Mouse (Mus musculus) embryonic facial prominence, embryonic 15.5 days (tissue): ENCODE measurements around the gene Rpl27. TPM values are rescaled to one million over a fixed set of nuclear protein-coding genes. Genes with fewer than 3 reads are reported as not detected.
"Not testable (repeated sequence)": the region's sequence is repeated elsewhere in the genome, so short reads cannot be mapped to it uniquely, and the experiment has no call there.

Experiments
- ATAC-seq: fragments of 200-750 bp; cut with Nextera tagmentation; 2 replicates; pipeline ENCODE4 v1.8.0; 2017; ENCODE audit warnings: low read depth, moderate TSS enrichment; ENCODE audit not compliant: insufficient number of reproducible peaks, low FRiP score, low TSS enrichment
- H3K27ac ChIP-seq: fragments of 300-500 bp; sonication (generic); replicated peaks from 2 replicates; pipeline ENCODE4 v1.5.1; 2015; ENCODE audit warnings: mild to moderate bottlenecking, inconsistent platforms
- H3K27me3 ChIP-seq: fragments of 300-500 bp; sonication (generic); 2 replicates; pipeline ENCODE4 v1.6.1; 2015; ENCODE audit warnings: inconsistent platforms
- H3K36me3 ChIP-seq: fragments of 300-500 bp; sonication (generic); 2 replicates; pipeline ENCODE4 v1.6.1; 2015; ENCODE audit warnings: mild to moderate bottlenecking, inconsistent platforms
- H3K4me1 ChIP-seq: fragments of 300-500 bp; sonication (generic); 2 replicates; pipeline ENCODE4 v1.6.1; 2015; ENCODE audit warnings: inconsistent platforms
- H3K4me2 ChIP-seq: fragments of 300-500 bp; sonication (generic); replicated peaks from 2 replicates; pipeline ENCODE4 v1.6.1; 2015; ENCODE audit warnings: mild to moderate bottlenecking, inconsistent platforms
- H3K4me3 ChIP-seq: fragments of 300-500 bp; sonication (generic); replicated peaks from 2 replicates; pipeline ENCODE4 v1.5.1; 2015; ENCODE audit warnings: mild to moderate bottlenecking, inconsistent platforms
- H3K9ac ChIP-seq: fragments of 300-500 bp; sonication (generic); 2 replicates; pipeline ENCODE4 v1.6.1; 2015; ENCODE audit warnings: inconsistent platforms
- H3K9me3 ChIP-seq: fragments of 300-500 bp; sonication (generic); replicated peaks from 2 replicates; pipeline ENCODE4 v1.6.1; 2016; ENCODE audit warnings: inconsistent platforms
- WGBS: fragments of 180-500 bp; shearing (Covaris S2); methylation state at CpG from one replicate; pipeline ENCODE4 v1.1.7; 2015; 5-methylcytosine and 5-hydroxymethylcytosine counted together
- polyA plus RNA-seq: library from polyadenylated mRNA; unstranded; fragments of >200 nt; fragmentation: Nextera tagmentation; extraction: Ambion mirVana; gene quantifications from 2 replicates; pipeline ENCODE4 v1.2.1, GENCODE M21; 2015

The Rpl27 gene
- polyA plus RNA-seq, 1 experiment from 2014 or later = 328 TPM

- peaks cover 30% of the 10 kb centered on the region for H3K4me1 ChIP-seq
- peak overlapping the region; percentile 89 for H3K4me3 ChIP-seq
- H3K4me2 ChIP-seq = peak overlapping the region; percentile 90
- no peaks in the 10 kb centered on the region for H3K9me3 ChIP-seq
- H3K9ac ChIP-seq = no peak overlapping the region
- H3K36me3 ChIP-seq = peaks cover 19% of the 10 kb centered on the region
- no peaks in the 10 kb centered on the region for H3K27me3 ChIP-seq
- WGBS = 44% methylated on average over 8 of the region's 8 CpGs
- H3K27ac ChIP-seq = no peak overlapping the region
- ATAC-seq = no peak
These were observed 15.9 kb upstream of the Rpl27 start for GRCm38 (mm10) chr11:101426165-101426564.

- Histone ChIP-seq H3K27me3 (no peaks in the 10 kb centered on the region), H3K4me3 (no peak overlapping the region), H3K36me3 (peaks cover 66% of the 10 kb centered on the region), H3K4me1 (peaks cover 8% of the 10 kb centered on the region), H3K4me2 (no peak overlapping the region), H3K9me3 (no peaks in the 10 kb centered on the region), H3K9ac (no peak overlapping the region), H3K27ac (no peak overlapping the region)
- ATAC-seq = no peak
- WGBS = 91% methylated on average over 9 of the region's 9 CpGs
These were observed 10.8 kb upstream of the Rpl27 start for GRCm38 (mm10) chr11:101431327-101431726.

- no peaks in the 10 kb centered on the region for H3K4me1 ChIP-seq
- H3K36me3 ChIP-seq = peaks cover 66% of the 10 kb centered on the region
- no peaks in the 10 kb centered on the region for H3K27me3 ChIP-seq
- no peak overlapping the region for H3K9ac ChIP-seq
- WGBS = 89% methylated on average over 13 of the region's 13 CpGs
- H3K27ac ChIP-seq = no peak overlapping the region
- no peak for ATAC-seq
- H3K4me3 ChIP-seq = no peak overlapping the region
- H3K9me3 ChIP-seq = no peaks in the 10 kb centered on the region
- no peak overlapping the region for H3K4me2 ChIP-seq
These were observed 8.7 kb upstream of the Rpl27 start for GRCm38 (mm10) chr11:101433396-101433795.

GRCm38 (mm10) chr11:101435831-101436230 lies 6.3 kb upstream of the Rpl27 start:
- no peak overlapping the region for H3K4me3 ChIP-seq
- H3K36me3 ChIP-seq = peaks cover 50% of the 10 kb centered on the region
- no peaks in the 10 kb centered on the region for H3K27me3 ChIP-seq
- no peak overlapping the region for H3K27ac ChIP-seq
- H3K4me2 ChIP-seq = no peak overlapping the region
- 0 out of 2 replicates have a peak, but pooled peaks have one; percentile 9 for ATAC-seq
- 84% methylated on average over 4 of the region's 4 CpGs for WGBS
- no peaks in the 10 kb centered on the region for H3K4me1 ChIP-seq
- no peaks in the 10 kb centered on the region for H3K9me3 ChIP-seq
- H3K9ac ChIP-seq = no peak overlapping the region

- ATAC-seq = no peak
- 84% methylated on average over 4 of the region's 4 CpGs for WGBS
- H3K9ac ChIP-seq = no peak overlapping the region
These were observed 5.2 kb upstream of the Rpl27 start for GRCm38 (mm10) chr11:101436916-101437315.

GRCm38 (mm10) chr11:101438006-101438405 lies 4.1 kb upstream of the Rpl27 start:
- 52% methylated on average over 3 of the region's 3 CpGs for WGBS
- not testable (repeated sequence) for H3K4me3 ChIP-seq, H3K4me2 ChIP-seq, H3K9ac ChIP-seq, ATAC-seq, H3K27me3 ChIP-seq, H3K9me3 ChIP-seq, H3K4me1 ChIP-seq, H3K27ac ChIP-seq
- peaks cover 30% of the 10 kb centered on the region for H3K36me3 ChIP-seq

More at GRCm38 (mm10) chr11:101436916-101437315, 5.2 kb upstream of the Rpl27 start:
- peaks cover 39% of the 10 kb centered on the region for H3K36me3 ChIP-seq
- no peak overlapping the region for H3K4me2 ChIP-seq
- no peak overlapping the region for H3K4me3 ChIP-seq
- no peaks in the 10 kb centered on the region for H3K4me1 ChIP-seq
- H3K27ac ChIP-seq = no peak overlapping the region
- no peaks in the 10 kb centered on the region for H3K9me3 ChIP-seq
- H3K27me3 ChIP-seq = no peaks in the 10 kb centered on the region

GRCm38 (mm10) chr11:101441450-101442126 lies 510 bp upstream of the Rpl27 start:
- Histone ChIP-seq H3K36me3 (peaks cover 24% of the 10 kb centered on the region), H3K4me3 (peak overlapping the region; percentile 79), H3K4me2 (peak overlapping the region; percentile 43), H3K4me1 (peaks cover 16% of the 10 kb centered on the region)
- H3K9ac ChIP-seq, H3K27me3 ChIP-seq, ATAC-seq, H3K9me3 ChIP-seq, H3K27ac ChIP-seq: not testable (repeated sequence)
- 39% methylated on average over 14 of the region's 15 CpGs for WGBS

GRCm38 (mm10) chr11:101442760-101443159 lies 662 bp downstream of the Rpl27 start:
- H3K4me3 ChIP-seq = peak overlapping the region; percentile 79
- peak overlapping the region; percentile 56 for H3K9ac ChIP-seq
- no peaks in the 10 kb centered on the region for H3K27me3 ChIP-seq
- peak overlapping the region; percentile 92 for H3K27ac ChIP-seq
- H3K4me2 ChIP-seq = peak overlapping the region; percentile 53
- H3K9me3 ChIP-seq = no peaks in the 10 kb centered on the region
- 0% methylated on average over 14 of the region's 14 CpGs for WGBS
- no peak for ATAC-seq
- H3K4me1 ChIP-seq = peaks cover 16% of the 10 kb centered on the region
- H3K36me3 ChIP-seq = peaks cover 24% of the 10 kb centered on the region

GRCm38 (mm10) chr11:101446319-101446718 lies 4.2 kb downstream of the Rpl27 start:
- no peak for ATAC-seq
- Histone ChIP-seq H3K36me3 (peaks cover 24% of the 10 kb centered on the region), H3K9me3 (no peaks in the 10 kb centered on the region), H3K27me3 (no peaks in the 10 kb centered on the region), H3K4me3 (no peak overlapping the region), H3K4me1 (peaks cover 30% of the 10 kb centered on the region), H3K4me2 (no peak overlapping the region), H3K9ac (no peak overlapping the region), H3K27ac (no peak overlapping the region)
- WGBS = 100% methylated on average over 1 of the region's 1 CpGs

GRCm38 (mm10) chr11:101446860-101447259 lies 4.8 kb downstream of the Rpl27 start:
- 92% methylated on average over 8 of the region's 8 CpGs for WGBS
- H3K9me3 ChIP-seq, H3K27me3 ChIP-seq, H3K27ac ChIP-seq, H3K4me3 ChIP-seq, H3K9ac ChIP-seq, H3K4me2 ChIP-seq, ATAC-seq: not testable (repeated sequence)
- Histone ChIP-seq H3K4me1 (peaks cover 35% of the 10 kb centered on the region), H3K36me3 (peaks cover 24% of the 10 kb centered on the region)

- H3K27ac ChIP-seq = peak overlapping the region; percentile 71
- H3K4me3 ChIP-seq = no peak overlapping the region
- no peak for ATAC-seq
- no peaks in the 10 kb centered on the region for H3K9me3 ChIP-seq
- H3K4me2 ChIP-seq = peak overlapping the region; percentile 45
- peaks cover 38% of the 10 kb centered on the region for H3K4me1 ChIP-seq
- 71% methylated on average over 5 of the region's 5 CpGs for WGBS
- no peaks in the 10 kb centered on the region for H3K27me3 ChIP-seq
- H3K36me3 ChIP-seq = peaks cover 24% of the 10 kb centered on the region
- H3K9ac ChIP-seq = no peak overlapping the region
These were observed 5.7 kb downstream of the Rpl27 start for GRCm38 (mm10) chr11:101447786-101448185.

GRCm38 (mm10) chr11:101448274-101448746 lies 6.2 kb downstream of the Rpl27 start, which contains the start of gene Ifi35:
Gene Ifi35, plus strand, starts transcription at chr11:101448407.
- ATAC-seq = peak; percentile 71; the same call in 1 of the 2 replicates
- Histone ChIP-seq H3K9ac (peak within 1 kb of the TSS; percentile 35; the same call in 1 of the 2 replicates), H3K4me1 (peaks cover 36% of the 10 kb centered on the region), H3K27ac (peak within 1 kb of the TSS; percentile 71), H3K27me3 (no peaks in the 10 kb centered on the region), H3K36me3 (peaks cover 24% of the 10 kb centered on the region), H3K9me3 (no peaks in the 10 kb centered on the region), H3K4me2 (peak within 1 kb of the TSS; percentile 45), H3K4me3 (peak within 1 kb of the TSS; percentile 46)
- WGBS = 17% methylated on average over 10 of the region's 10 CpGs
